Mouse (Mus musculus): ENCODE measurements around the gene Cacng3.

The Cacng3 gene

DNA sequence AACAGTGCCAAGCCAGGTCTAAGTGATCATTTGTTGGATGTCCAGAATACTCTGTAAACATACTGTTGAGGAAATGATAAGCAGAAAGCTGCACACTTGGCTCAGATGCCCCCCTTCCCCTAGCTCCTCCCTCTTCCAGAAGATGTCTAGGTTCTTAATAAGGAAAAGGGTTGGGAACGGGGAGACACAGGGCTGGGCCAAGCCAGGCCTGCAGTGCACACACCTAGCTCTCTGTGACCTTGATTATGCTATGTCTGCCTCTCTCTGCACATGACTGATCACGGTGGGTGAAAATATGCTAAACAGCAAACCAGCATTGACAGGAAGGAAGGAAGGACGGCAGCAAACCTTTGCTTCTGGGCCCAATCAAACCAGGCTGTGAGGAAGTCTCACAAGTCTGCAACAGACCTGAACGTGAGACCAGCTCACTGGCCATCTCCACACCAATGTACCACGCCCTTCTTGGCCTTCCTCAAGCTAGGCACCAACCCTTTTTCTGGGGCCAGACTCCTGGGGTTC is 53.1 kb downstream of the Cacng3 start:
- DNase-seq = no peak

DNA sequence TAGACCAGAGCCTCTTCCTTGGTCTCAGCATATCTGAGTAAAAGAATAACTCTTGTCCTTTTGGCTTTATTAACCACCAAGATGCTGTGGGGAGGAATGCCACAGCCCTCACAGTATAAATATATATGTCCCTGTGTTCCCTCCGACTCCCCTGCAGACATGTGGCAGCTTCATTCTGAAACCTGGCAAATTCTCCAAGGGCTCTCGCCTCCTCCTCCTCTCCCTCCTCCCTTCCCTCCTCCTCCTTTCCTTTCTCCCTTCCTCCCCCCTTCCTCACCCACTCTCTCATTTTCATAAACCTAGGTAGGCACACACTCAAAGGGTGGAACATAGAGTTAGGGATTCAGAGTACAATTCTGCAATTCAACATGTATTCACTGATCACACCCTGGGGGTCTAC is 56.1 kb downstream of the Cacng3 start:
- DNase-seq = no peak

DNA sequence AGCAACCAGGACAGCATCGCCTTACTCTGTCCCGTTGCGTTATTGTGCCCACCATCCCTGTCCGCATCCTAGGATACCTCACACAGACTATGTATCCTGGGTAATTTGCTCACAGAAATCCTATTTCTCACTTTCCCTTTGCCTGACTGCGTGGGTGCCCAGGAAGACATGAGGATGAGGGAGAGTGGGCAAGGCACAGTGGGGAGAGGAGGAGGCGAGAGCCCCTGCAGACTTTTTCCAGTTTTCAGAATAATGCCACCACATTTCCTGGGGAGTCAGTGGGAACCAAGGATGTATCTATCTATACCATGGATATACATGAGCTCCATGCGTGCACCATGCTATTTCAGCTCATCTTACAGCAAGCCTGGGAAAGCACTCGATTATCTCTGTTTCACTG is 57.9 kb downstream of the Cacng3 start:
- DNase-seq = peak; percentile 43

GRCm38 (mm10) chr7:122728846-122729245 is 58.6 kb downstream of the Cacng3 start:
- no peak for DNase-seq

GRCm38 (mm10) chr7:122735323-122735722 is 65.0 kb downstream of the Cacng3 start:
- no peak for DNase-seq

DNA sequence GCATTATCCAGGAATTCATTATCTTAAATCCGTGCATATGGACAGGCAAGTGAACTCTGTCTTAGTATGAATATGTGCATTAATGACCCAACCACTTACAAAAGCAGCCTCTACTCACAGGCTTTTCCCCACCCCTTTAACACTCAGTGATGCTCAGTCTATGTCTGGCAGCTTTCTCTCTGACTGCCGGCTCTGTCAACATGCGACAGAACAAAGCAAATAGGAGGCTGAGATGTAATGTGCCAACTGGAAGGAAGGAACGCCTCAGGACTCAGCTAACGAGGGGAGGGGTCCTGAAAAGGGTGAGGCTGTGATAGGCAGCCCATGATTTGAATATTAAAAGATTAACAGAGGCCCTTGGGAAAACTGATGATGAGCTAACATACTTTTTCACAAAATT is 68.2 kb downstream of the Cacng3 start:
- no peak for DNase-seq

DNA sequence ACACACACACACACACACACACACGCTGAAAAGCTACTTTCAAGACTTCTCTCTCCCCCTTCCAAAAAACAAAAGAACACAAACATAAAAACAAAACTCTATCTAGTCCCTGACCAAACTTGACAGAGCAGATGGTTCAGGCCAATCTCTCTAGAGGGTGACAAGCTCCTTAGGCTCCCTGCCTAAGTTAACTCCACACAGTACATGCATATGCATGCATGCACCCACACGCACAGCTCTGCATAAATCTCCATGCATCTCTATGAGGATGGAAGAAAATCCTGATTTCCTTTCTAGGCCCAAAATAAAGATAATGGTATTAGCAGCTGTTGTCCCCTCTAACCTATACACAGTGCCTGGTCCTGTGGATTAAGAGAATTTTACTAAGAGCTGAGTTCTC is 70.4 kb downstream of the Cacng3 start:
- DNase-seq = no peak

- DNase-seq = peak; percentile 13
Observed at GRCm38 (mm10) chr7:122755920-122756603, 85.8 kb downstream of the Cacng3 start.

DNA sequence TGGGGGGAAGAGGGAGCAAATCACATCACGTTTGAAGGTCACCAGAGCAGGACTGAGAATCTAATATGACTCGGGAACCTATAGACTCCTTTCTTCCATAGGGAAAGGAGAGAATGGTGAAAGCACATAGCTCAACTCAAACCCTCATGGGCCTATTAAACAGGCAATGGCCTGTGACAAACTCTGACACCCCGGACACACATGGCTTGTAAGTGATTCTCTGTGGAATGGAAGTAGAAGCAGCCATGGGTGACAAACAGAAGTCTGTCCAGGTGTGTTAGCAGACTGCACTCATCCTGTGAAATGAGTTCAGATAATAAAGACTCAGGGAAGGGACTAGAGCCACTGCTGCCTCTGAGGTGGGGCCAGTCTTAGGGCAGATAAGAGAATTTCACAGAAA is 88.4 kb downstream of the Cacng3 start:
- DNase-seq = no peak

GRCm38 (mm10) chr7:122764506-122764905 is 94.2 kb downstream of the Cacng3 start:
- no peak for DNase-seq

GRCm38 (mm10) chr7:122768292-122769020 is 98.2 kb downstream of the Cacng3 start:
- peak; percentile 28 for DNase-seq

DNA sequence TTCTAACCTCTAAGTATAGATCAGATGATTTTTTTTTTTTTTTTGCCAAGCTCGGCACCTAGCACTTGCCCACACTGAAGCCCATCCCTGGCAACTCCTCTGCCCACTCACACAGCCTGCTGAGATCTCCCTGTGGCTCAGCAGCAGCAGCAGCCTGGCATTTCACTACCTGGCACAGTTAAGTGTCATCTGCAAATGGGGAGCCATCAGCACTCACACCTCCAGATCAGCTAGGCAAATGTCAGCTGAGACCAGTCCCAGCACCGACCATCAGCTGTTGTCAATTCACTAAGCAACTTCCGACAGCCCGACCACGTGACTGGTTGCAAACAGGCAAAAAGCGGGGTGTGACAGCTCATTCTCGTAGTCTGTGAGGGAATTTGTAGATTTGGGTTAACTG is 109.3 kb downstream of the Cacng3 start:
- peak; percentile 76 for DNase-seq

- no peak for DNase-seq
Observed at GRCm38 (mm10) chr7:122789929-122790328, 119.6 kb downstream of the Cacng3 start.

DNA sequence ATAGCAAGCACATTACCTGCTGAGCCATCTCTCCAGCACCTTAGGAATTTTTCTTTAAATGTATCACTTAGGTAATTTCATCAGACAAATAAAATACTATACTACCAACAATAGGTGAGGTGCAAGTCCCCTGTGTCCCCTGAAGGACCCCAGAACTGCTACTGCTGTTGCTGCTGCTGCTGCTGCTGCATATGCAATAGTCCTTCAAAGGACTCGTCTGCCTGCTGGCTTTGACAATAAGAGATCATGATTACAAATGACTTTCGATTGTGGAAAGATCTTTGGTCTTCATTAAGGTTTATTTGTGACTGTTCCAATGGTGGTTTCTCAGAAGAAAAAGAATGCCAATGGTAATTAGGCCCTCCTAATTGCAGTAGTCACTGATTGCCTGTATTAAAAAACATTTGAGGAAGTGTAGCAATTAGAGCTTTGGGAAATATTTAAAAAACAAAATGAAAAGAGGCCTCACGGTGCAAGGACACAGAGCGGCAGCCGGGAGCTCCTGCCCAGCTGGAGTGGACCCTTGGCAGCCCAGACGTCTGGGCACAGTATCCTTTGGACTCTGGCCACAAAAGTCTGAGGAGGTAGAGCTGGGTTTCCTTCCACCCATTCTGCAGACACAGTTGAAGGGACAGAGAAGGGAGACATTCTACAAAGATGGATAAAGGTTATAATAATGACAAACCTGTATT is 123.5 kb downstream of the Cacng3 start:
- DNase-seq = no peak

DNA sequence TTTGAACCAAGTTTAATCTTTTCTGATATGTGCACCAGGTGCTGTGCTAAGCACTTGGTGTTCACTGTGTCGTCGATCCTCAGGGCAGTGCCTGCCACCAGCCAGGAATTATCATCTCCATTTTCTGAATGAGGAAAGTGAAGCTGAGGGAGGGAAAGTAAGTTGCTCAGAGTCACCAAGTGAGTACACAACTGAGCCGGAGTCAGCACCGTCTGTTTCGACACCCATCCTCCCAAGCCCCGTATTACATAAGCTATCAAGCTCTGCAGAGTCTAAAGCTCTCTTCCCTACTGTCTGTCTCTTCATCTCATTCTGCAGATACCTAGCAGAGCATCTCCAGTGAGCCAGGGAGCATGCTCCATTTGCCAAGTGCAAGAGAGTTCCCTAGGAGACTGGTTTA is 124.8 kb downstream of the Cacng3 start:
- DNase-seq = peak; percentile 48

- DNase-seq = no peak
Observed at GRCm38 (mm10) chr7:122800821-122801220, 130.5 kb downstream of the Cacng3 start.

- peak; percentile 33 for DNase-seq
Observed at GRCm38 (mm10) chr7:122803839-122804496, 133.7 kb downstream of the Cacng3 start.

GRCm38 (mm10) chr7:122806531-122806930 is 136.2 kb downstream of the Cacng3 start:
- DNase-seq = no peak

DNA sequence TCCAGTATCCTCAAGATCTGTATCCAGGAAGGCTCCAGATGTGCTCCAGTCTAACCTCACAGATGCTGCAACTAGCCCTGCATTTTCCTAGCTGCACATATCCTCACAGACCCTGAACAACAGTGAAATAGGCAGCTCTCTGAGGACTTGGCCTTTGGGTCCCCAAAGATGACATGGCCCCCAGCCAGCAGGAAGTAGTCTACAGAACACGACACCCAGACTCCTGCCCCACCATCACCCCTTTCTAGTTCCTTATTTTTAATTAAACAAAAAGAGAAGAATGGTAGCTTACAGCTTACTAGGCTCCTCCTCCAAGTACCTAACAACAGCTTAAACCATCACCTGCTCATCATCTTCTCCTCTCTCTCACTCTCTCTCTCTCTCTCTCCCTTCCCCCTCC is 143.4 kb downstream of the Cacng3 start:
- no peak for DNase-seq

DNA sequence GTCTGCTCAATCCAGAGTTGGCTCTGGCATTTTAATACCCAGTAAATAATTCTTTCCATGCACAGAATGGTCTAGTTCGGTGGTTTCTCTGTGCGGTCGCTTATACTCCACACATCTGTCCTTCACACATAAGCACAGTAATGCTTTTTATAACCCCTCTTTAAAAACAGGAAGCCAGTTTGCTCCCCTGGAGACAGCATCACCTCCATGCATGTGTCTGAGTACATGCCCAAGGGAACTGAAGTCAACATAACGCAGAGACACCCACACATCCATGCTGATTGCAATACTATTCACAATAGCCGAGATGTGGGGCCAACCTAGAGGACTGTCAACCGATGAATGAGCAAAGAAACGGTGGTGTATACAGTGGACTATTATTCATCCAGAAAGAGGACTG is 147.3 kb downstream of the Cacng3 start:
- DNase-seq = no peak
